Mouse (Mus musculus): ENCODE measurements at regions not wholly inside any gene's neighbourhood (a gene's known extent, or its start where the extent isn't known, plus 50 kb on each side); places are given as distances from the start of the nearest gene placed in this dataset.

DNA sequence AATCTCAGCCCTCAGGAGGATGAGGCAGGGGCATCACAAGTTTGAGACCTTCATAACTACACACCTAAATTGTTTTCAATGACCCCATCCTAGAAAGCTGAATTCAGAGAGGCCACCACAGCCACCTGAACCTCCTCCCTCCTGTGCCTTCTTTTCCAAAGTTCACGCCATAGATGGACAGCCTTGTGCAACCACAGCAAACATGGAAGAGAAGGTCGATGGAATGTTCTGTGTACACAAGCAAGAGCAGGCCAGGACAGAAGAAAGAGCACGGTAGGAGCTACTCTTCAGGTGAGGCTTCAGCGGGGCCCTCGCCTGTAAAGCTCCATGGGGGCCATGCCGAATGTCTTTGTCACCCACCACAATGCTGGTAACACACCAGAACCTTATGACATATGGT lies 481.1 kb upstream of the Sall1 start:
- no peak for TF ChIP-seq CTCF (conservative IDR thresholded peaks at IDR 0.05; ENCODE audit: insufficient read depth, insufficient read length, low read depth, low read length)
- no peak for TF ChIP-seq POLR2A (IDR thresholded peaks at IDR 0.05; ENCODE audit: low read depth, low read length)

All from kidney, adult 2 months (tissue).